8 mouse cellular contexts compared by ENCODE assay signal in the genomic region with DNA sequence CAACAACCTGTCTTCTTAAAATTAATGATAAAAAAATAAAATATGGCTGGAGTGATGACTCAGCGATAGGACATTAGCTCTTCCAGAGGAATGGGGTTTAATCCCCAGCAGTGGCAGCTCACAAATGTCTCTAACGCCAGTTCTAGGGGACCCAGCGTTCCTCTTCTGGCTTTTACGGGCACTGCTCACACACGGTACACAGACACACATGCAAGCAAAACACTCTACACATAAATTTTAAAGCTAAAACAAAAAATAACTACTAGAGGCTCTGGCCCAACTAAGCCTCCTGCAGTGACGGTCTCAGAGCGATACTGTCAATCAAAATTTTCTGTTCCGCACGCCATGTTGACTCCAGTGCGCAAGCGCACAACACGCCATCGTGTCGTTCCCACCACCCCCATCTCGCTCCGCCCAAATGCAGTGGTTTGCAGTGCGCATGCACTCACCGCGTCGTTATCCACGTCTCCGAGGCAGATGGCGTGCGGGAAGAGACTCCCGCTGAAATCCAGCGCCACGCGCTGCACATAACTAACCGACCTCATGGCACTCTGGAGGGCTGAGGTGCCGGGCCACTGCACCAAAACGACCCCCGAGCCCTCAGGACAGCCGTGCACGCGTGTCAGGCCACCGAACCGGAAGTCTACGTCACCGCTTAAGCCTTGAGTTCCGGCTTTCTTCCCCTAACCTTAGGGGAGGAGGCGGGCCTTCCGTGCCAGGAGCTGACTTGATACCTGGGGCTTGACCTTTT. TPM values are rescaled to one million over a fixed set of nuclear protein-coding genes. Genes with fewer than 3 reads are reported as not detected.
DNase-seq lines count a peak whose midpoint lies in the region; ATAC-seq and TF ChIP-seq lines count a peak whose summit lies in the region.

A gene (minus strand): TSS at position 663 of the 751 bp plus-strand sequence.

- no peaks in the 10 kb centered on the region for H3K79me2 ChIP-seq in liver, adult 2 months (ENCODE audit: control insufficient read depth, insufficient read depth, low read length)
- H3K79me2 ChIP-seq in myocyte (ENCODE audit: control insufficient read depth, insufficient read depth), result peaks cover 37% of the 10 kb centered on the region

- under 1% methylated on average over 42 of the region's 42 CpGs for WGBS in heart, embryonic 11.5 days (ENCODE audit: insufficient replicate concordance)
- under 1% methylated on average over 42 of the region's 42 CpGs for WGBS in kidney, embryonic 16.5 days
- under 1% methylated on average over 42 of the region's 42 CpGs for WGBS in liver, adult 2 months

- peak; percentile 96 to 97 for DNase-seq in B cell, adult 2 months
- peak; percentile 98 for DNase-seq in brain, adult 2 months (ENCODE audit: low read depth, low spot score)
- DNase-seq in liver, adult 2 months (ENCODE audit: extremely low read depth, low read depth, low spot score), result peak; percentile 87
- peak; percentile 98 for DNase-seq in splenic B cell, adult 2 months (ENCODE audit: low read depth, low spot score)

- H3K27ac ChIP-seq in heart, embryonic 11.5 days (ENCODE audit: low read depth, low read length), result peak within 1 kb of the TSS; percentile 95
- H3K27ac ChIP-seq in kidney, embryonic 16.5 days (ENCODE audit: low read length), result peak within 1 kb of the TSS; percentile 97
- peak within 1 kb of the TSS; percentile 85 for H3K27ac ChIP-seq in liver, adult 2 months (replicated peaks; ENCODE audit: insufficient read depth, low read depth, low read length)

- H3K36me3 ChIP-seq in heart, embryonic 11.5 days (ENCODE audit: control insufficient read depth, insufficient read depth, low read length), result peaks cover 8% of the 10 kb centered on the region; the same call in 1 of the 2 replicates
- peaks cover 11% of the 10 kb centered on the region for H3K36me3 ChIP-seq in kidney, embryonic 16.5 days (ENCODE audit: insufficient read depth, low read length)
- H3K36me3 ChIP-seq in liver, adult 2 months (ENCODE audit: control insufficient read depth, insufficient read depth, low read length), result no peaks in the 10 kb centered on the region
- no peaks in the 10 kb centered on the region for H3K36me3 ChIP-seq in myocyte (ENCODE audit: control insufficient read depth, insufficient read depth)
- no peaks in the 10 kb centered on the region for H3K36me3 ChIP-seq in splenic B cell, adult 2 months (ENCODE audit: control insufficient read depth, insufficient read depth, low read length, poor library complexity, severe bottlenecking)

- peak; percentile 45 for TF ChIP-seq POLR2A in liver, adult 2 months (IDR thresholded peaks at IDR 0.05; ENCODE audit: extremely low read depth, insufficient read depth, low read length)
- peak; percentile 94 for TF ChIP-seq POLR2A in myocyte (IDR thresholded peaks at IDR 0.05; ENCODE audit: insufficient read length, low read depth)

- H3K4me2 ChIP-seq in heart, embryonic 11.5 days, result peak within 1 kb of the TSS; percentile 78
- peak within 1 kb of the TSS; percentile 62 for H3K4me2 ChIP-seq in kidney, embryonic 16.5 days (replicated peaks; ENCODE audit: low read depth, low read length)
- H3K4me2 ChIP-seq in myocyte (ENCODE audit: low read depth), result peak within 1 kb of the TSS; percentile 90

- no peaks in the 10 kb centered on the region for H3K27me3 ChIP-seq in heart, embryonic 11.5 days (ENCODE audit: control insufficient read depth, insufficient read depth, low read length)
- H3K27me3 ChIP-seq in kidney, embryonic 16.5 days (ENCODE audit: insufficient read depth, low read length), result no peaks in the 10 kb centered on the region
- H3K27me3 ChIP-seq in liver, adult 2 months (ENCODE audit: control insufficient read depth, insufficient read depth, low read length), result no peaks in the 10 kb centered on the region
- no peaks in the 10 kb centered on the region for H3K27me3 ChIP-seq in myocyte (ENCODE audit: control insufficient read depth, insufficient read depth, insufficient read length)
- H3K27me3 ChIP-seq in splenic B cell, adult 2 months (ENCODE audit: control insufficient read depth, insufficient read depth, low read length, poor library complexity, severe bottlenecking), result no peaks in the 10 kb centered on the region

- peak within 1 kb of the TSS; percentile 56 for H3K4me3 ChIP-seq in heart, embryonic 11.5 days (ENCODE audit: low read depth, low read length)
- peak within 1 kb of the TSS; percentile 80 for H3K4me3 ChIP-seq in kidney, embryonic 16.5 days (ENCODE audit: low read length)
- peak within 1 kb of the TSS; percentile 62 for H3K4me3 ChIP-seq in liver, adult 2 months (ENCODE audit: insufficient read depth, low read depth, low read length)
- peak within 1 kb of the TSS; percentile 63 for H3K4me3 ChIP-seq in myocyte

- H3K4me1 ChIP-seq in heart, embryonic 11.5 days (ENCODE audit: control insufficient read depth, insufficient read depth, low read length), result 0 out of 2 replicates have a peak, but pooled peaks cover 5% of the 10 kb centered on the region
- 0 out of 2 replicates have a peak, but pooled peaks cover 3% of the 10 kb centered on the region for H3K4me1 ChIP-seq in kidney, embryonic 16.5 days (ENCODE audit: insufficient read depth, low read length)
- H3K4me1 ChIP-seq in liver, adult 2 months (ENCODE audit: control insufficient read depth, insufficient read depth, low read length), result 0 out of 2 replicates have a peak, but pooled peaks cover 1% of the 10 kb centered on the region

- H3K9me3 ChIP-seq in heart, embryonic 11.5 days (replicated peaks; ENCODE audit: control insufficient read depth, low read length), result no peaks in the 10 kb centered on the region
- H3K9me3 ChIP-seq in kidney, embryonic 16.5 days (ENCODE audit: low read length), result no peaks in the 10 kb centered on the region

- ATAC-seq in erythroblast, adult 5-6 weeks (replicated peaks; ENCODE audit: low FRiP score, poor library complexity, severe bottlenecking), result peak; percentile 98
- ATAC-seq in heart, embryonic 11.5 days (replicated peaks; ENCODE audit: insufficient number of reproducible peaks, low FRiP score, low TSS enrichment), result peak; percentile 94
- ATAC-seq in kidney, embryonic 16.5 days (ENCODE audit: low FRiP score, low TSS enrichment), result peak; percentile 93

- no peak for TF ChIP-seq CTCF in liver, adult 2 months (IDR thresholded peaks at IDR 0.05; ENCODE audit: low read depth, low read length)

- peak within 1 kb of the TSS; percentile 86 for H3K9ac ChIP-seq in heart, embryonic 11.5 days (ENCODE audit: low read depth, low read length)
- H3K9ac ChIP-seq in kidney, embryonic 16.5 days (replicated peaks; ENCODE audit: low read length), result peak within 1 kb of the TSS; percentile 84
- H3K9ac ChIP-seq in liver, adult 2 months (ENCODE audit: low read depth, low read length), result peak within 1 kb of the TSS; percentile 76

- H3ac ChIP-seq in myocyte (ENCODE audit: control insufficient read depth, insufficient read length), result peak within 1 kb of the TSS; percentile 48

TF ChIP-seq in myocyte, 11 proteins besides CTCF, POLR2A, EP300 and RAD21:
- no peak for TF ChIP-seq E2F4 (IDR thresholded peaks at IDR 0.05; ENCODE audit: insufficient read depth)
- TF ChIP-seq TCF12 (IDR thresholded peaks at IDR 0.05; ENCODE audit: insufficient read depth, poor library complexity, severe bottlenecking), result no peak
- no peak for TF ChIP-seq MAX (IDR thresholded peaks at IDR 0.05; ENCODE audit: low read depth)
- TF ChIP-seq MYOD1 (IDR thresholded peaks at IDR 0.05; ENCODE audit: control insufficient read depth in 1 of 3, insufficient read length in 2 of 3, low read depth in 2 of 3), result peak in 1 of 3 experiments; percentile 36
- TF ChIP-seq USF1 (IDR thresholded peaks at IDR 0.05; ENCODE audit: low read depth), result no peak
- no peak for TF ChIP-seq TCF3 (IDR thresholded peaks at IDR 0.05; ENCODE audit: insufficient read length, low read depth)
- TF ChIP-seq POLR2AphosphoS2 (IDR thresholded peaks at IDR 0.05; ENCODE audit: insufficient read length, low read depth), result peak; percentile 95
- no peak for TF ChIP-seq SRF (IDR thresholded peaks at IDR 0.05; ENCODE audit: control insufficient read depth, insufficient read length, low read depth)
- no peak for TF ChIP-seq CEBPB (IDR thresholded peaks at IDR 0.05; ENCODE audit: insufficient read depth, poor library complexity, severe bottlenecking)
- TF ChIP-seq MYOG (IDR thresholded peaks at IDR 0.05; ENCODE audit: control insufficient read depth in 1 of 3, insufficient read depth in 1 of 3, insufficient read length in 2 of 3, low read depth in 2 of 3), result peak in 1 of 3 experiments; percentile 34
- no peak for TF ChIP-seq REST (IDR thresholded peaks at IDR 0.05; ENCODE audit: insufficient read depth, insufficient read length)
TF ChIP-seq in myocyte: peak in this region for 3.

RNA-seq across cellular contexts. Expression of the gene that starts here (rescaled TPM):
- total RNA-seq in erythroblast, adult 5-6 weeks (2015; ENCODE audit: low replicate concordance), result 12.7 and 53.8 TPM in 2 replicates
- 5.3 and 13.7 TPM in 2 replicates for total RNA-seq in erythroblast, adult 5-6 weeks (2017; ENCODE audit: low replicate concordance)
- 25.8 and 26.3 TPM in 2 replicates for polyA plus RNA-seq in heart, embryonic 11.5 days (2014; fragmentation: Nextera tagmentation; extraction: Ambion mirVana)
- polyA plus RNA-seq in kidney, embryonic 16.5 days (2015; fragmentation: Nextera tagmentation; extraction: Ambion mirVana), result 35.6 and 39.2 TPM in 2 replicates
- 3.1 and 4.9 TPM in 2 replicates for total RNA-seq in liver, adult 2 months (2014; rRNA removed)
- polyA plus RNA-seq in liver, adult 2 months (2012; rRNA removed), result 10.6 and 12.1 TPM in 2 replicates
- 32.6 TPM for polyA plus RNA-seq in myocyte (2012; fragmentation: generic; extraction: Trizol)

Comparison
In these comparisons a context has a peak if more than half of its experiments do, and no peak if none do; other contexts are left out.
1. Peak in every context shown above with its lines: DNase-seq, ATAC-seq, H3K4me3 ChIP-seq and H3K27ac ChIP-seq.